Mouse (Mus musculus) megakaryocyte, embryonic 14.5 days (primary cell): ENCODE measurements at regions not wholly inside any gene's neighbourhood (a gene's known extent, or its start where the extent isn't known, plus 50 kb on each side); places are given as distances from the start of the nearest gene placed in this dataset.

Experiments used
- FLI1 ChIP-seq: IDR thresholded peaks from 2 replicates; pipeline ENCODE4 v1.6.1; 2012; ENCODE audit warnings: low read length, inconsistent platforms, mixed read lengths
- GATA1 ChIP-seq: IDR thresholded peaks from 3 replicates; pipeline ENCODE4 v1.6.1; 2012; ENCODE audit warnings: mixed read lengths, low read length, inconsistent platforms, borderline replicate concordance

DNA sequence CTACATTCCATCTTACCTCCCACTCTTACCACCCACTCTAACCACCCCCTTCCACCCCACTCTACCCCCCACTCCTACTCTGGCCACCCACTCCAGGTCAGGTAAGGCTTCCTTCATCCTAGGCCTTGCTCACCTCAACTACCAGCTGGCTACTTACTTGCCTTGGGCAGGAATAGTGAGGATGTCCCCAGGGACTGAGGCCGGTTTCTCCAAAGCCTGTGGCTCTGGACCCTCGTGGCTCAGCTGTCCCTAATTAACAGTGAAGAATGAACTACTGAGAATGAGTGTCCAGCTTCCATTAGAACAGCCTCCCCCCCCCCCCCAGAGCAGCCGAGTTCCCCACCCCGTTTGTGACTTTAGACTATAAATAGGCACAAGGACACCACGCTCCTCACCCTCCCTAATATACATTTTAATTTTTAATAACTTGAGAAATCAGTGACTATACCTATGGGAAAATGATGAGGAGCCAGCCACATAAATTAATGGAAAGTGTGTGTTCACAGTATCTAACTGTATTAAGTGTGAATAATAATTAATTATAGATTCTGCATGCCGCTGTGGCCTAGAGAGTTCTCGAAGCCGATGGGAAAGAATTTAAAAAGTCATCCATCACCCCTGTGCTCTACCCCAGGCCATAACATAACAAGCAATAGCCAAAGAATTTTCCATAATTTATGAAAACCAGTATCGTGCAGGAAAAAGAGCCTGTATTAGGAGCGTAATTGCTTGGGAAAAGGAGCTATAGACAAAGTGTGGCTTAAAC lies 195.7 kb upstream of the Zfp618 start:
- TF ChIP-seq GATA1 (no peak), FLI1 (no peak)
